Mouse (Mus musculus) small intestine, adult 2 months (tissue): ENCODE data around the gene Rbm39.

Source experiments
- CTCF ChIP-seq: fragments of 200-500 bp; IDR thresholded peaks from 2 replicates; pipeline ENCODE4 v1.5.1; 2012; ENCODE audit warnings: low read depth, mild to moderate bottlenecking, control low read depth, inconsistent platforms, low read length, moderate library complexity, mixed read lengths; ENCODE audit not compliant: insufficient replicate concordance, insufficient read length; ENCODE audit errors: extremely low read depth
- POLR2A ChIP-seq: fragments of 200-500 bp; IDR thresholded peaks from 2 replicates; pipeline ENCODE4 v1.6.1; 2012; ENCODE audit warnings: low read depth, mild to moderate bottlenecking, control low read depth, inconsistent platforms, low read length, moderate library complexity

DNA sequence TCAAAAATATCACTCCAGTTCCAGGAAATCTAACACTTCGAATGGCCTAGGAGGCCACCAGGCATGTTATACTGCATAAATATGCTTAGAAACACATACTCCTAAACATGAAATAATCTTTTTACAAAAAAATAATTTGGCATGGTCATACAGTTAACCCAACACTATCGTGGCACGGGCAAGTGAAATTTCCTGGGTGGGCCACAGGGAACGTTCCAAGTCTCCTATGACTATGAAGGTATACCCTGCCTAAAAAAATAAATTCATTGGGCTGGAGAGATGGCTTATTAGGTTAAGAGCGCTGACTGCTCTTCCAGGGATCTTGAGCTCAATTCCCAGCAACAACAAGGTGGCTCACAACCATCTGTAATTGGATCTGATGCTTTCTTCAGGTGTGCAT is 13.5 kb downstream of the Rbm39 start:
- TF ChIP-seq CTCF, result no peak
- no peak for TF ChIP-seq POLR2A
